In genomic region chr11:118034395-118034794, GRCm38 (mm10) we compare ENCODE assay signal across 14 mouse cellular contexts.
"Had no signal": no experiment of that assay in that cellular context is flagged by ENCODE, and none has a peak within 500 bp of the region (broad histone marks: within the 10 kb centered on the region; RNA-seq: fewer than 3 reads in every experiment).

No protein-coding gene starts in this region.

- H3K4me3 ChIP-seq: limb, embryonic 15.5 days; liver, embryonic 12.5 days; lung, embryonic 15.5 days; megakaryocyte, embryonic 14.5 days; midbrain, embryonic 15.5 days; neural tube, embryonic 13.5 days had no signal

- H3K9me3 ChIP-seq: limb, embryonic 15.5 days; liver, embryonic 12.5 days; lung, embryonic 15.5 days; midbrain, embryonic 15.5 days had no signal

- H3K27me3 ChIP-seq: limb, embryonic 15.5 days; liver, embryonic 12.5 days; lung, embryonic 15.5 days; midbrain, embryonic 15.5 days; neural tube, embryonic 13.5 days had no signal

- H3K36me3 ChIP-seq: midbrain, embryonic 15.5 days had no signal

- ATAC-seq: liver, embryonic 12.5 days; midbrain, embryonic 15.5 days had no signal

- DNase-seq: kidney, adult 11 months; kidney, postnatal 14 days; left cerebral cortex, postnatal 4 days; lung, postnatal 14 days; right cerebral cortex, postnatal 14 days; thymus, postnatal 4 days had no signal

- H3K4me1 ChIP-seq: liver, embryonic 12.5 days; midbrain, embryonic 15.5 days; neural tube, embryonic 13.5 days had no signal

- H3K27ac ChIP-seq: limb, embryonic 15.5 days; liver, embryonic 12.5 days; lung, embryonic 15.5 days; macrophage; midbrain, embryonic 15.5 days; neural tube, embryonic 13.5 days had no signal

- H3K4me2 ChIP-seq: limb, embryonic 15.5 days; liver, embryonic 12.5 days; lung, embryonic 15.5 days; midbrain, embryonic 11.5 days; midbrain, embryonic 15.5 days; neural tube, embryonic 13.5 days had no signal

- H3K9ac ChIP-seq: limb, embryonic 15.5 days; liver, embryonic 12.5 days; lung, embryonic 15.5 days; midbrain, embryonic 15.5 days; neural tube, embryonic 13.5 days had no signal
